Mouse (Mus musculus): Measurements from ENCODE around the gene Tpsab1.

Gene Tpsab1

GRCm38 (mm10) chr17:25345462-25345861 is at the start of gene Tpsab1:
TSS of gene Tpsab1 (minus strand) at chr17:25345562.
- DNase-seq, result no peak

GRCm38 (mm10) chr17:25394526-25394925 is 49.2 kb upstream of the Tpsab1 start:
- no peak for DNase-seq

- no peak for DNase-seq
These were observed 28.6 kb upstream of the Tpsab1 start for GRCm38 (mm10) chr17:25374011-25374410.

- DNase-seq, result no peak
These were observed 27.1 kb upstream of the Tpsab1 start for GRCm38 (mm10) chr17:25372491-25372890.

- no peak for DNase-seq
These were observed 23.6 kb upstream of the Tpsab1 start, which contains the start of gene Tpsg1 for GRCm38 (mm10) chr17:25368973-25369372. TSS of gene Tpsg1 (plus strand) at chr17:25369273.

GRCm38 (mm10) chr17:25366005-25366404 is 20.6 kb upstream of the Tpsab1 start, which contains the start of gene Tpsb2:
TSS of gene Tpsb2 (plus strand) at chr17:25366305.
- no peak for DNase-seq

- peak; percentile 40 for DNase-seq
These were observed 18.4 kb upstream of the Tpsab1 start for GRCm38 (mm10) chr17:25363726-25364125.

- no peak for DNase-seq
These were observed 15.9 kb upstream of the Tpsab1 start for GRCm38 (mm10) chr17:25361291-25361690.

- DNase-seq, result no peak
These were observed 3.9 kb downstream of the Tpsab1 start for GRCm38 (mm10) chr17:25341490-25341889.

GRCm38 (mm10) chr17:25340003-25340402 is 5.4 kb downstream of the Tpsab1 start:
- no peak for DNase-seq

GRCm38 (mm10) chr17:25338218-25338617 is 7.1 kb downstream of the Tpsab1 start:
- DNase-seq, result no peak

- peak; percentile 59 for DNase-seq
These were observed 11.4 kb downstream of the Tpsab1 start for GRCm38 (mm10) chr17:25333943-25334342.

GRCm38 (mm10) chr17:25332321-25332720 is 13.0 kb downstream of the Tpsab1 start:
- DNase-seq, result no peak

GRCm38 (mm10) chr17:25322930-25323329 is 22.4 kb downstream of the Tpsab1 start:
- no peak for DNase-seq

GRCm38 (mm10) chr17:25320819-25321218 is 24.5 kb downstream of the Tpsab1 start:
- DNase-seq, result no peak

- DNase-seq, result no peak
These were observed 27.0 kb downstream of the Tpsab1 start, which contains the start of gene Prss29 for GRCm38 (mm10) chr17:25318354-25318753. TSS of gene Prss29 (plus strand) at chr17:25318654.

GRCm38 (mm10) chr17:25308346-25308745 is 37.0 kb downstream of the Tpsab1 start, which contains the start of gene Prss28:
TSS of gene Prss28 (plus strand) at chr17:25308646.
- DNase-seq, result no peak

GRCm38 (mm10) chr17:25298094-25298493 is 47.3 kb downstream of the Tpsab1 start, which contains the start of gene Prss34:
TSS of gene Prss34 (plus strand) at chr17:25298394.
- no peak for DNase-seq

GRCm38 (mm10) chr17:25294111-25294510 is 51.3 kb downstream of the Tpsab1 start:
- no peak for DNase-seq

GRCm38 (mm10) chr17:25293495-25293894 is 51.9 kb downstream of the Tpsab1 start:
- no peak for DNase-seq

Measured in right cerebral cortex, postnatal 25 days (tissue).